Mouse (Mus musculus) lung, embryonic 14.5 days (tissue): ENCODE measurements at regions not wholly inside any gene's neighbourhood (a gene's known extent, or its start where the extent isn't known, plus 50 kb on each side); places are given as distances from the start of the nearest gene placed in this dataset.
A peak's percentile ranks its signal among the peaks of the same experiment; 100 is the strongest.

ENCODE experiments used
- ATAC-seq: fragments of 200-750 bp; cut with Nextera tagmentation; 2 replicates; pipeline ENCODE4 v1.8.0; 2017; ENCODE audit warnings: mild to moderate bottlenecking, moderate TSS enrichment, moderate library complexity; ENCODE audit not compliant: insufficient read depth
- DNase-seq: peaks from one replicate; pipeline ENCODE4 v3.0.0-alpha.2; 2015
- H3K27ac ChIP-seq: fragments of 300-500 bp; sonication (generic); 2 replicates; pipeline ENCODE4 v1.5.1; 2014; ENCODE audit warnings: low read depth, mild to moderate bottlenecking, moderate library complexity
- H3K27me3 ChIP-seq: fragments of 300-500 bp; sonication (generic); 2 replicates; pipeline ENCODE4 v1.6.1; 2014; ENCODE audit warnings: low read length, control low read depth; ENCODE audit not compliant: insufficient read depth
- H3K36me3 ChIP-seq: fragments of 300-500 bp; sonication (generic); 2 replicates; pipeline ENCODE4 v1.6.1; 2014; ENCODE audit warnings: control low read depth; ENCODE audit not compliant: insufficient read depth
- H3K4me1 ChIP-seq: fragments of 300-500 bp; sonication (generic); 2 replicates; pipeline ENCODE4 v1.6.1; 2014; ENCODE audit warnings: antibody characterized with exemption, control low read depth; ENCODE audit not compliant: insufficient read depth
- H3K4me2 ChIP-seq: fragments of 300-500 bp; sonication (generic); 2 replicates; pipeline ENCODE4 v1.6.1; 2014; ENCODE audit warnings: mild to moderate bottlenecking
- H3K4me3 ChIP-seq: fragments of 300-500 bp; sonication (generic); 2 replicates; pipeline ENCODE4 v1.5.1; 2014; ENCODE audit warnings: low read depth, low read length
- H3K9ac ChIP-seq: fragments of 300-500 bp; sonication (generic); 2 replicates; pipeline ENCODE4 v1.6.1; 2014
- H3K9me3 ChIP-seq: fragments of 300-500 bp; sonication (generic); 2 replicates; pipeline ENCODE4 v1.6.1; 2016; ENCODE audit warnings: low read depth, low read length, control low read depth
- CTCF ChIP-seq: IDR thresholded peaks from 2 replicates; pipeline ENCODE4 v1.5.1; 2016; ENCODE audit warnings: antibody characterized with exemption, low read depth
- WGBS: fragments of 180-500 bp; shearing (Covaris S2); extraction: QIAGEN DNeasy Blood & Tissue Kit; methylation state at CpG from one replicate; pipeline ENCODE4 v1.1.7; 2014; 5-methylcytosine and 5-hydroxymethylcytosine counted together

DNA sequence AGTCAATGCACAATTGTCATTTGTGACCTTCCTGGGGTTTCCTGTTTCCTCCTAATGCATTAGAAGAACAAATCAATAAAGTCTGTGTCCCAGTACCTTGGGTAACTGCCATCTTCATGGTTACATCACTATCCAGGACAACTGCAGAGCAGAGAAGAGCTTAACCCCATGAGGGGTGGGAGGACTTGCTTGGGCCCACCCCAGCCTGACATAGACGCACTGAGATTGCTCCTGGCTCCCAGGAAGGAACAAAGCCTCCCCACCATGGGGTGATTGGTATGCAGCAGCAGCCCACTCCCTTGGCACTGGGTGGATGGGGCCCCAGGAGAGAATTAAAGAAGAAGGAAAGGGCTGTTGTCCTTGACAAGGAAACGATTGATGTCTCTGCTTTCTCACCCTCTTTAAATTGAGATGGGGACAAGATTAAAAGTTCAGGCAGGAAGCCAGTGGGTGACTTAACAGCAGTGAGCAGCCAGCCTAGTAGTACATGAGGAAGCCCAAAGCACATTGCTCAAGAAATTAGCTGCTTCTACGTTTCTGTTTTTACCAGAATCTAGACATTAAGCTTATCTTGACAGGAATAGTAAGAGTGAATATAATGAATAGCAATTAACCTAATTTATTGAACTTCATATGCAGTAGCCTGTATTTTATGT is 307.7 kb upstream of the Zfp462 start:
- H3K9ac ChIP-seq, result no peak overlapping the region
- ATAC-seq (no peak), DNase-seq (no peak)
- WGBS, result 23% methylated on average over 3 of the region's 3 CpGs
- no peak overlapping the region for H3K4me3 ChIP-seq
- no peaks in the 10 kb centered on the region for H3K27me3 ChIP-seq
- H3K36me3 ChIP-seq, result no peaks in the 10 kb centered on the region
- no peak overlapping the region for H3K4me2 ChIP-seq
- no peak for TF ChIP-seq CTCF
- no peaks in the 10 kb centered on the region for H3K4me1 ChIP-seq
- no peak overlapping the region for H3K27ac ChIP-seq
- no peaks in the 10 kb centered on the region for H3K9me3 ChIP-seq

DNA sequence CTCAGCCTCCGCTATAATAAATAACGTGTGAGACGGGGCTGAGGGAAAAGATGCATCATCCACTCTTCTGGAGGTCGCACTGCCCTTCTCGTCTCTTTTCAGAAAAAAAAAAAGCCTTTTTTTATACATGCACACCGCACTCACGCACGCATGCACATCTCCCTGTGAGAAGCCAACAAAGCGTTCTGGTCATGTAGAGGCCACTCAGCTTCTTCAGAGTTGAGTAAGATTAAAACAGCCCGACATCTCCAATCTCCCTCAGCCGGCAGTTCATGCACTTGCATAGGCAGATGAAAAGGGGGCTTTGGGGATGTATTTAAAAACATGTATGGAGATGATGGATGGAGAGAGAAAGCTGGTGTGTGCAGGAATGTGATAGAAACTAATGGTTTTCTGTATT is 298.8 kb upstream of the Zfp462 start:
- WGBS, result 39% methylated on average over 11 of the region's 11 CpGs
- Histone ChIP-seq H3K36me3 (no peaks in the 10 kb centered on the region), H3K4me3 (no peak overlapping the region), H3K9ac (no peak overlapping the region), H3K27me3 (no peaks in the 10 kb centered on the region), H3K27ac (no peak overlapping the region), H3K4me1 (no peaks in the 10 kb centered on the region), H3K4me2 (no peak overlapping the region), H3K9me3 (no peaks in the 10 kb centered on the region)
- DNase-seq (peak; percentile 18), ATAC-seq (no peak)
- TF ChIP-seq CTCF, result no peak

DNA sequence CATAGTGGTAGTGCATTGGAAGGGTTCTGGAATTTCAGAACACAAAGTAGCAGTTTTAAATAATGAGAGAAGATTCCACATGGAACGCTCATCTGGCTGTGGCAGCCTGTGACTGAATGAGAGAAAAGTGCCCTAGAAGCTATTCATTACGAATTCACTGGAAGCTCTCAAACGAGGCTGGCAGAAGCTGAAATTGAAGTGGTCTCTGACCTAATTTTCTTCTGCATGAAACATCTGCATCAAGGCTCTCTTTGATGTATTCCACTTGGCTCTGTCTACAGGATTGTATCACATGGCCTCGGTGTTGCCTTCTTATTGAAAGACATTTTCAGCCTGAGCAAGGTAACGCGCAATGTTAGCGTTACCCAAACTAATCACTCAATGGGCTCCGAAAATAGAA is 298.4 kb upstream of the Zfp462 start:
- no peak for ATAC-seq
- no peak for TF ChIP-seq CTCF
- Histone ChIP-seq H3K4me2 (no peak overlapping the region), H3K9ac (no peak overlapping the region), H3K36me3 (no peaks in the 10 kb centered on the region), H3K27me3 (no peaks in the 10 kb centered on the region), H3K9me3 (no peaks in the 10 kb centered on the region), H3K27ac (no peak overlapping the region), H3K4me1 (no peaks in the 10 kb centered on the region), H3K4me3 (no peak overlapping the region)
- WGBS, result 37% methylated on average over 8 of the region's 8 CpGs
- no peak for DNase-seq

DNA sequence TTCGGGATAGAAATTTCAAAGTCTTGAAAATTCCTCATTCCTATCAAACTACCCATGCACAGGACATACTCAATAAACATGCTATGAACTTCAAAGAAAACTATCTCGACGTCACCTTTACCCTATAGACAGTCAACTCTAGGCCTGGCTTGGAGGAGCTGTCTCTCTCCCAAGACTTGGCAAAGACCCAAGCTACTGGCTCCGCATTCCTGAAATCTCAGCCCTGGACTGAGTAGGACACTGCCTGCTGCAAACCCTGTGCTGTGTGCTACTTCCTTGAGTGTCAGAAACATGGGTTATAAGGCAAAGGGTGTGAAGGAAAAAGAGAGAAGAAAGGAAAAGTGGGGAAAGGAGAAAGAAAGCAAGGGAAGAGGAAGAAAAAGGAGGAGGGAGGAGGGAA is 296.6 kb upstream of the Zfp462 start:
- Histone ChIP-seq H3K36me3 (no peaks in the 10 kb centered on the region), H3K9ac (no peak overlapping the region), H3K27ac (no peak overlapping the region), H3K9me3 (no peaks in the 10 kb centered on the region), H3K27me3 (no peaks in the 10 kb centered on the region), H3K4me2 (no peak overlapping the region), H3K4me1 (no peaks in the 10 kb centered on the region), H3K4me3 (no peak overlapping the region)
- WGBS, result 42% methylated on average over 4 of the region's 4 CpGs
- TF ChIP-seq CTCF, result no peak
- ATAC-seq, result peak; percentile 73
- DNase-seq, result peak; percentile 82

DNA sequence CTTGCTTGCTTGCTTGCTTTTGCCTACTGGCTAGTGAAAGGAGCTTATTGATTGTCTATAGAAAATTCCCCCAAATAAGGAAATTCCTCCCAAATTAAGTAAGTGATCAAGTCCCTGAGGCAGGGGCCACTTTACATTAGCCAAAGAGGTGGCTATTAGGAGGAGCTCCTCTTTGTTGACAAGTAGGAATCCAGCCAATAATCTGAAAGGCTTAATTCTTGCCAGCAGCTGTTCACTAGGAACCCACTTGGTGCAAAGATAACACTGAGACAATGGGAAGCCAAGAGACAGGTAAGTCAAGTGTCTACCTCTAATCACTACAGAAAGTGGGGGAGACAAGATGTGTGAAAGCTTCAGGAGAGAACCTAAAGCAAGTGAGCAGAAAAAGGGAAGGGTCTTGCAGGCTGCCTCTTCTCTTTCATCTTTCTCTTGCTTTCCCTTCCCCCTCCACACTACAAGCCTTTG is 293.2 kb upstream of the Zfp462 start:
- Histone ChIP-seq H3K9ac (no peak overlapping the region), H3K4me1 (no peaks in the 10 kb centered on the region), H3K9me3 (no peaks in the 10 kb centered on the region), H3K27ac (no peak overlapping the region), H3K4me3 (no peak overlapping the region), H3K27me3 (no peaks in the 10 kb centered on the region), H3K36me3 (no peaks in the 10 kb centered on the region), H3K4me2 (no peak overlapping the region)
- DNase-seq, result no peak
- TF ChIP-seq CTCF, result no peak
- no peak for ATAC-seq

DNA sequence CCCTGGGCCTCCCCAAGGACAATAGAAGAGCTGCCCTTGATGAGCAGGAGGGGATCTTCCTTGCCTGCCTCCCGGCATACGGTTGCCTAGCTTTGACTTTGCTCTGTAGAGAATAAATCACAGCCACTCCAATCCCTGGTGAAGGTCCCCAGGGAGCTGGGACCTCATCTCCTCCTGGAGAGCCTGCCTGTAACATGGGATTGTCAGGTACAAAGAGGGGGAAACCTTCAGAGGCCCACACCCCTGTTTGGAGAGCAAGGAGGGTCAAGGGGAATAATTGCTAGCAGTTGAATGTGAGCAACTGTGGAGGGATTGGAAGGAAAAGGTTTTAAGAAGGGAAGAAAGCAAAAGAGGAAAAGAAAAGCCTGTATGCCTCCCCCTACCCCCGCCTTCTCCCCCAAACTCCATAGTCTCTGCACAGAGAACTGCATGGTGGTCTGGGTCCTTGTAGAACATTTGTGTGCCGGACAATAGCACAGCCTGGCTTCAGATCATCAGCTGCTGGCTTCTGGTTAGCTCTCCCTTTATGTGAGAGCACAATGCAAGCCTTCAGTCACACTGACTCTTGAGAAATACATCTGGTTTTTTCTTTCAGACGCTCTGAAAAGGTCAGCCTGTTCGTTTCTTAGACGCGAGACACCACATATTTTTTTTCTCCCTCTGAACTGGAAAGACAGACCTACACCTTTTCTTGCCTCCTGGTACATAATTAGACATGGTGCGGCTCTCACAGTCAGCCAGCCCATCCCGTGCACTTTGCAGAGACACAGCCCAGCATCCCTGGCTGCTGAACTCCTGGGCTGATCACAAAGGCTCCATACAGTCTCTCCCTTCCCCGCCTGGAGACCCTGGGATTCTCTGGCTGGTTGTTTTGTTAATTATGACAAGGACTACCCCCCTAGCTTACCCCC is 292.5 kb upstream of the Zfp462 start:
- ATAC-seq, result no peak
- no peaks in the 10 kb centered on the region for H3K4me1 ChIP-seq
- no peak overlapping the region for H3K27ac ChIP-seq
- DNase-seq, result no peak
- WGBS, result 36% methylated on average over 11 of the region's 11 CpGs
- H3K4me2 ChIP-seq, result no peak overlapping the region
- TF ChIP-seq CTCF, result no peak
- no peaks in the 10 kb centered on the region for H3K27me3 ChIP-seq
- no peaks in the 10 kb centered on the region for H3K36me3 ChIP-seq
- H3K9ac ChIP-seq, result no peak overlapping the region
- H3K4me3 ChIP-seq, result no peak overlapping the region
- no peaks in the 10 kb centered on the region for H3K9me3 ChIP-seq

DNA sequence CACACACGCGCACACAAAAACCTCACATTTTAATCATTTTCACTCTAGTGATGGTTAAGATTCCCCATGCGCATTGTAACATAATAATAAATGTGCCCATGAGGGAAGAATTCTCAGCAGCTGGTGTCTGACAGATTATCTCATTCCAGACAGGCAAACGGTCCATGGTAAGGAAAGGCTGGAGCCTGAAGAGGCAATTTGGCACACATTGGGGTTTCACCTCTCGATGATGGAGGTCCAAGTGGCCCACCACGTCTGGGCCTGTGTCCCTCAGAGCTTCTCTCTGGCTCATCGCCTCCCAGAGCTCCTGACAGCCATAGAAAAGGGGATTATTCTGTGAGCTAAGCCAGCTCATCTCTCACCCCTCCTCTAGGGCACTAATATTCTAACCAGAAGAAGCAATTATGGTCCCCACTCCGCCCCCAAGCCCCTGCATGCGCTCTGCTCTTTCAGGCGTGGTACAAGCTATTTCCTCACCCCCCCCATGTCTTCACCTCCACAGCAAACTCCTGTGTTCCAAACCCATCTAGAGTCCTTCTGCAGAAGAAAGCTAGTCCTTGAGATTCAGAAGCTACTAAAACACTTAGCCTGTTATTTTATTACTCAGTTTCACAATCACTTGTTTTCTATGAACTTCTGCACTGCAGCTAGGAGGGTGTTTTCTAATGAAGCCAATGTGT is 291.6 kb upstream of the Zfp462 start:
- Histone ChIP-seq H3K27me3 (no peaks in the 10 kb centered on the region), H3K4me2 (no peak overlapping the region), H3K27ac (no peak overlapping the region), H3K4me1 (no peaks in the 10 kb centered on the region), H3K9me3 (no peaks in the 10 kb centered on the region), H3K36me3 (no peaks in the 10 kb centered on the region), H3K4me3 (no peak overlapping the region), H3K9ac (no peak overlapping the region)
- no peak for TF ChIP-seq CTCF
- DNase-seq, result no peak
- WGBS, result 59% methylated on average over 10 of the region's 10 CpGs
- ATAC-seq, result no peak
